Mouse (Mus musculus) liver, adult 2 months (tissue): ENCODE data around the gene Micu2. TPM values are rescaled to one million over a fixed set of nuclear protein-coding genes. Genes with fewer than 3 reads are reported as not detected.
"Not testable (repeated sequence)": the region's sequence is repeated elsewhere in the genome, so short reads cannot be mapped to it uniquely, and the experiment has no call there.

ENCODE experiments used
- DNase-seq: peaks from one replicate; pipeline ENCODE4 v3.0.0-alpha.2; 2011; ENCODE audit warnings: low read depth, low spot score; ENCODE audit errors: extremely low read depth
- H3K27ac ChIP-seq: fragments of 200-500 bp; replicated peaks from 2 replicates; pipeline ENCODE4 v1.5.1; 2012; ENCODE audit warnings: low read depth, mild to moderate bottlenecking, control low read depth, inconsistent platforms, low read length; ENCODE audit not compliant: insufficient read depth
- H3K27me3 ChIP-seq: fragments of 200-500 bp; 2 replicates; pipeline ENCODE4 v1.6.1; 2012; ENCODE audit warnings: mild to moderate bottlenecking, moderate library complexity, low read length, inconsistent platforms; ENCODE audit not compliant: control insufficient read depth, insufficient read depth
- H3K36me3 ChIP-seq: fragments of 200-500 bp; 2 replicates; pipeline ENCODE4 v1.6.1; 2012; ENCODE audit warnings: low read length, inconsistent platforms; ENCODE audit not compliant: control insufficient read depth, insufficient read depth
- H3K4me1 ChIP-seq: fragments of 200-500 bp; 2 replicates; pipeline ENCODE4 v1.6.1; 2011; ENCODE audit warnings: low read length; ENCODE audit not compliant: control insufficient read depth, insufficient read depth
- H3K4me3 ChIP-seq: fragments of 200-500 bp; 2 replicates; pipeline ENCODE4 v1.5.1; 2011; ENCODE audit warnings: low read depth, mild to moderate bottlenecking, control low read depth, low read length, moderate library complexity; ENCODE audit not compliant: insufficient read depth
- H3K79me2 ChIP-seq: fragments of 200-500 bp; 2 replicates; pipeline ENCODE4 v1.6.1; 2012; ENCODE audit warnings: inconsistent platforms, mild to moderate bottlenecking, low read length, moderate library complexity; ENCODE audit not compliant: control insufficient read depth, insufficient read depth
- H3K9ac ChIP-seq: fragments of 200-500 bp; 2 replicates; pipeline ENCODE4 v1.6.1; 2012; ENCODE audit warnings: low read depth, mild to moderate bottlenecking, control low read depth, inconsistent platforms, low read length
- CTCF ChIP-seq: fragments of 200-500 bp; IDR thresholded peaks from 2 replicates; pipeline ENCODE4 v1.5.1; 2011; ENCODE audit warnings: low read depth, low read length, control low read depth
- POLR2A ChIP-seq: fragments of 200-500 bp; IDR thresholded peaks from 2 replicates; pipeline ENCODE4 v1.6.1; 2011; ENCODE audit warnings: low read length, control low read depth; ENCODE audit not compliant: insufficient read depth; ENCODE audit errors: extremely low read depth
- WGBS: fragments of 180-500 bp; shearing (Covaris S2); methylation state at CpG from one replicate; pipeline ENCODE4 v1.1.7; 2018; 5-methylcytosine and 5-hydroxymethylcytosine counted together
- polyA plus RNA-seq: library from polyadenylated mRNA; depleted of rRNA; stranded (reverse); fragments of >200 nt; gene quantifications from 2 replicates; pipeline ENCODE4 v1.2.3, GENCODE M21; 2012
- total RNA-seq: library from RNA; depleted of rRNA; stranded (reverse); fragments of >200 nt; gene quantifications from 2 replicates; pipeline ENCODE4 v1.2.3, GENCODE M21; 2014

Micu2 gene
- total and polyA plus RNA-seq, 2 experiments, result 11.0 to 43.6 TPM

GRCm38 (mm10) chr14:57910501-57911068 lies 88.5 kb downstream of the Micu2 start:
- no peak overlapping the region for H3K9ac ChIP-seq
- peak; percentile 66 for DNase-seq

GRCm38 (mm10) chr14:57909297-57909696 lies 89.8 kb downstream of the Micu2 start:
- H3K36me3 ChIP-seq, result no peaks in the 10 kb centered on the region
- H3K4me1 ChIP-seq, result no peaks in the 10 kb centered on the region
- no peaks in the 10 kb centered on the region for H3K27me3 ChIP-seq
- H3K9ac ChIP-seq, result no peak overlapping the region
- TF ChIP-seq POLR2A, result no peak
- no peak for TF ChIP-seq CTCF
- WGBS, result 88% methylated on average over 5 of the region's 5 CpGs
- DNase-seq, result no peak
- no peak overlapping the region for H3K27ac ChIP-seq
- no peak overlapping the region for H3K4me3 ChIP-seq
- no peaks in the 10 kb centered on the region for H3K79me2 ChIP-seq

More at GRCm38 (mm10) chr14:57910501-57911068, 88.5 kb downstream of the Micu2 start:
- 21% methylated on average over 26 of the region's 26 CpGs for WGBS
- Histone ChIP-seq H3K27me3 (no peaks in the 10 kb centered on the region), H3K4me3 (no peak overlapping the region), H3K4me1 (no peaks in the 10 kb centered on the region), H3K36me3 (no peaks in the 10 kb centered on the region), H3K79me2 (no peaks in the 10 kb centered on the region), H3K27ac (no peak overlapping the region)
- TF ChIP-seq POLR2A (no peak), CTCF (peak; percentile 87)

GRCm38 (mm10) chr14:57908431-57908830 lies 90.6 kb downstream of the Micu2 start:
- Histone ChIP-seq H3K4me3 (no peak overlapping the region), H3K79me2 (no peaks in the 10 kb centered on the region), H3K27ac (no peak overlapping the region), H3K36me3 (no peaks in the 10 kb centered on the region), H3K9ac (no peak overlapping the region), H3K4me1 (no peaks in the 10 kb centered on the region), H3K27me3 (no peaks in the 10 kb centered on the region)
- DNase-seq, result no peak
- 67% methylated on average over 2 of the region's 2 CpGs for WGBS
- TF ChIP-seq POLR2A (no peak), CTCF (no peak)

- H3K36me3 ChIP-seq, result no peaks in the 10 kb centered on the region
- H3K27ac ChIP-seq, result no peak overlapping the region
- DNase-seq, result no peak
- no peaks in the 10 kb centered on the region for H3K27me3 ChIP-seq
- H3K4me3 ChIP-seq, result no peak overlapping the region
- WGBS, result 78% methylated on average over 1 of the region's 1 CpGs
- H3K9ac ChIP-seq, result no peak overlapping the region
- TF ChIP-seq CTCF, result no peak
- TF ChIP-seq POLR2A, result no peak
- no peaks in the 10 kb centered on the region for H3K79me2 ChIP-seq
- H3K4me1 ChIP-seq, result no peaks in the 10 kb centered on the region
Observed at GRCm38 (mm10) chr14:57901998-57902397, 97.1 kb downstream of the Micu2 start.

GRCm38 (mm10) chr14:57896882-57897281 lies 102.2 kb downstream of the Micu2 start:
- Histone ChIP-seq H3K4me3 (no peak overlapping the region), H3K79me2 (no peaks in the 10 kb centered on the region), H3K36me3 (no peaks in the 10 kb centered on the region), H3K27me3 (no peaks in the 10 kb centered on the region), H3K4me1 (no peaks in the 10 kb centered on the region), H3K27ac (no peak overlapping the region), H3K9ac (no peak overlapping the region)
- no peak for DNase-seq
- 98% methylated on average over 12 of the region's 12 CpGs for WGBS
- TF ChIP-seq CTCF (no peak), POLR2A (no peak)

GRCm38 (mm10) chr14:57896088-57896871 lies 102.8 kb downstream of the Micu2 start:
- not testable (repeated sequence) for H3K4me1 ChIP-seq, H3K4me3 ChIP-seq, DNase-seq, H3K9ac ChIP-seq, H3K36me3 ChIP-seq, H3K27ac ChIP-seq, H3K27me3 ChIP-seq, H3K79me2 ChIP-seq
- WGBS, result 74% methylated on average over 8 of the region's 8 CpGs
